Mouse (Mus musculus) embryo, embryonic 11 days (tissue): ENCODE results near the gene Lingo1.

Experiments
- DNase-seq: peaks from one replicate; pipeline ENCODE4 v3.0.0-alpha.2; 2015

The Lingo1 gene

DNA sequence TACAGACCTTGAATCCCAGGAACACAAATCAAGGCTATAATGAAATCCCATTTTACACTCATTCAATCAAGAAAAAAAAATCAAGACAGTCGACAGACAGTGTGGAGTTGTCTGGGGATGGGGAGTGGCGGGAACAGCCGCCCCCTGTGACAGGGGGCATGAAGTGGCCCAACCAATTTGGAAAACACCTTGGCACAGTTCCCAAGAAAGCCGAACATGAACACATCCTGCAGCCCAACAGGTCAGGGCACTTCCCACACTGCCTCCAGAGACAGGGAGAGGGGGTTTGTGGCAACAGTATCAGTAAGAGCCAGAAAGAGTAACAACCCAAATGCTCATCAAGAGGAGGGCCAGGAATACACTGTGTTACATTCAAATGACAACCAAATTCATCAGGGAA, 165.3 kb downstream of the Lingo1 start:
- no peak for DNase-seq

DNA sequence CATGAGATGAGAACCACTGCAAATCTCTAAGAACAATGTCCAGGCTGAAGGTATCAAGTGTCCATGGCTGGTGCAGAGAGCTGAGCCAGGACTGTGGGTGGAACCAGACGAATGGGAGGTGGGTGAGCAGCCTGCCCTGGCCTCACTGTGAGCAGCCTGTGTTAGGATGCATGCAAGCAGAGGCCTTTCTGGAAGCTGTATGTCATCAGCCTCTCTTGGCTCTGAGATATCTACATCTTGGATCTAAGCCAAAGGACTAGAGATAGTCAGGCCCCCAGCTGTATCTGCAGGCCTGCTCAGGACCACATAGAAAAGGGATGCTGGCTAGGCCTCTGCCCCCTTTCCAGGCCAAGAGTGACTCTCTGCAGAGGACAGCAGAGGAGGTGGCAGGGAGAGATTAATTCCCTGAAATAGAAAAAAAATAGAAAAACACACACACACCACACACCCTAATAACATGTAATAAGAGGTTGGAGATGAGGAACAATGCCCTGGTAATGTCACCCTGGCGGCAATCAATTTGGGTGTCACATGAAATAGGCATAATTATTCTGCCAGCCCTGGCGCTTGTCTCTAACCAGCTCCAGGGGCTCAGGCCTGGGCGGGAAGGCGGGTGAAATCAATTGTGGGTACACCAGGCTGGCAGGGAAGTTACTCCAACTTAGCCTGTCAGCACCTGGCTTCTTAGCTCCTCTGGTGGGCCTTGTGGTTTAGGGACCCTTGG, 166.4 kb downstream of the Lingo1 start:
- DNase-seq: no peak

DNA sequence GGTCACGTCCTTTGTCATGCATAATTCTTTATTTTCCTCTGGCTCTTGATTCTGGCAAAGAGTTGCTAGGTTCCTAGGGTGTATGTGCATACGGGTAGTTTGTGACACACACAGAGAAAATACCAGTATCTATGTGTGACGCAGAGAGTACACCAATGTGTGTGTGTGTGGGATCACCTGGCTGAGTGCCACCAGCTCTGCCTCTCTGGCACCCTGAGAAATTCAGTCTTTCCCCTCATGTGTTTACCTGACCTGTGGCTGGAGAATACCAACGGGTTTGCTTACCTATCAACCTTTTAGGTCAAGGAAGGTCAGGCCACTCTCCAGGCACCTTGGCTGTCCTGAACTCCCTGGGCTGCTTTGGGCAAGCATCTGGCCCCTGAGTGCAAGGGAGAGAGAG, 169.0 kb downstream of the Lingo1 start:
- DNase-seq: no peak

DNA sequence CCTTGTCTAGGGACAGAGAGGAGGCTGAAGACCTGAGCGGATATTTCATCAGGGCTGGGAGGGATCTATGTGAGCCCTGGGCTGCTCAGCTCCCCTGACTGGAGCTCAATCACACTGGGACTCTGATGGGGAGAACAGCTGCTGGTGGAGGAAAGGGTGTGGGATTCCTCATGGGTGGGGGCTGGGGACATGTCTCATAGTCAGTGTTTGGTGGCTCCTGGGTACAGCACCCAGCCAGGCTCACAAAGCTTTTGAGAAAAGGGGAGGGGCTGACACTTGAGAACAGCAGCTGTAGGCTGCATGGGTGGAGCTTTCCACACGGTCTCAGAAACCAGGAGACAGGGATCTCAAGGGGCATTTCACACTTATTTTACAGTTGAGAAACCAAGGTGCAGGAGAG, 171.3 kb downstream of the Lingo1 start:
- DNase-seq: peak; percentile 43

DNA sequence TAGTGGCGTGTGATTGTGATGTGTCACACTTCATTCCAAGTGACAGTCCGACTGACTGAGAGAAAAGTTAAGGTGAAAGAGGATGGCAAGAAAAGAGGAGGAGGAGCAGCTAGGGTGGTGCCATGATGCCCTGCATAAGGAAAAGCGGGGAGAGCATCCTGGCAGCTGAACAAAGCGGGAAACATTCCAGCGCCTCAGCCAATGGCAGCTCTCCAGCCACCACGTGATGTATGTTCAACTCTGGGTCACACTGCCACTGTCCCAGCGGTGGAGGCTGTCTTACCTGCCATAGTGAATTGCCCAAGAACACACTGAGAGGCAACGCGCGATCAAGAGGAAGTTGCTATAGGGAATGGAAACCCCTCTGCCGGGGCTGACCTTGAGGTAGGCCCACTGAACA, 172.9 kb downstream of the Lingo1 start:
- no peak for DNase-seq

DNA sequence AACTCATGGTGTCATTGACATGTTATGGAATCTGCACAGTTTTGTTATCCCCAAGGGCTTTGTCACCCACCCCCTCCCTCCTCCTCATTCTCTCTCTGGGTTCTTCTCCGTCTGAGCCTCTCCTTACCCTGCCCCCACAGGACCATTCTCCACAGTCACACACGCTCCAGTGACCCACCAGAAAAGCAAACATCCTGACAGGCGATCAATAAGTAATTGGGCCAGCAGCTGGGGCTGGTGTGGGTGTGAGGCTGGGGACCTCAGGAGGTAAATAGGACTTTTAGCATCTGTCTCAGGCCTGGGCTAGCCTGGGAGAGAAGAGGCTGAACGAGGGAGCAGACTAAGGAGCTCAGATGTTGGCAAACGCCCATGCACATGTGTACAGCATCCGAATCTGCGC, 173.5 kb downstream of the Lingo1 start:
- DNase-seq: no peak

DNA sequence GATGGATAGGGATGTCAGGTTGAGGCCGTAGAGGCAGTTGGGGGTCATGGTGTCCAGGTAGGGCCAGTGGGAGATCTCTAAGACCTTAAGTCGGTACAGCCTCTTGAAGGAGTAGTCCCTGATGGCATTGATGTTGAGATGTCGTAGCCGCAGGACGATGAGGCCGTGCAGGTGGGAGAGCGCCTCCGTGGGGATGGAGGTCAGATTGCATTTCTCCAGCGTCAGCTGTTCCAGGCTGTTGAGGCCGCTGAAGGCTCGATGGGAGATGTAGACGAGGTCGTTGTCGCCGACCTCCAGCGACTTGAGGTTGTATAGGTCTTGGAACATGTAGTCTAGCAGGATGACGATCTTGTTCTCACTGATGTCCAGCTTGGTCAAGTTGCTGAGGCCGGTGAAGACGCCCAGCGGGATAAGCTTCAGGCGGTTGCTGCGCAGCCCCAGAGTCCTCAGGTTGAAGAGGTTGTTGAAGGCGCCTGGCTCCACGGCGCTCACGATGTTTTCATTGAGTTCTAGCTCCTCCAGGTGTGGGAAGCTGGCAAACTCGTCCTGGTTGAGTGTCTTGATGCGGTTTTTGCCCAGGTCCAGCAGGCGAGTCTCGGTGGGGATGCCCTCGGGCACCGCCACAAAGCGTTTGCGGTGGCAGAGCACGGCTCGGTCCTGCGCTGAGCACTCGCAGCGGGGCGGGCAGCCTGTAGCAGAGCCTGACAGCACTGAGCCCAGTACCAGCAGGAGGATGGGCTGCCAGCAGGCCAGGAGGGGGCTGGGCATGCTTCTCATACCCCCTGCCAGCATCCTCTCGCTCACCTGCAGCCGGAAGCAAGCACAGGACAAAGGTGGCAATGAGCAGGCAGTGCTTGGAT, 175.5 kb downstream of the Lingo1 start:
- DNase-seq: no peak

DNA sequence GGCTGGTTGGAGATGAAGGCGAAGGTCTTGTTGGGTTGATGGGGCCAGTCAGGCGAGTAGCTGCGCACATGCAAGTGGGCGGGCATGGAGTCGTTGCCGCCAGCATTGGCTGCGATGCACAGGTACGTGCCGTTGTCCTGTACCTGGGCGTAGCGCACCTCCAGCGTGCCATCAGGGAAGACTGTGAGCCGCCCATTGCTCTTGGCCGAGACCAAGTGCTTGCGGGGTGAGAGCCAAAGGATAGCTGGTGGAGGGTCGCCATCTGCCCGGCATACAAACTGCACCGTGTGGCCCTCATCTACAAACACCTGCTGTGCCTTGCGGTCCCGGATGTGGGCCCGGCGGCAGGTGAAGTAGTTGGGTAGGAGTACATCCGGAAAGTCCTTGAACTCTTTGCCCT, 176.6 kb downstream of the Lingo1 start:
- no peak for DNase-seq

DNA sequence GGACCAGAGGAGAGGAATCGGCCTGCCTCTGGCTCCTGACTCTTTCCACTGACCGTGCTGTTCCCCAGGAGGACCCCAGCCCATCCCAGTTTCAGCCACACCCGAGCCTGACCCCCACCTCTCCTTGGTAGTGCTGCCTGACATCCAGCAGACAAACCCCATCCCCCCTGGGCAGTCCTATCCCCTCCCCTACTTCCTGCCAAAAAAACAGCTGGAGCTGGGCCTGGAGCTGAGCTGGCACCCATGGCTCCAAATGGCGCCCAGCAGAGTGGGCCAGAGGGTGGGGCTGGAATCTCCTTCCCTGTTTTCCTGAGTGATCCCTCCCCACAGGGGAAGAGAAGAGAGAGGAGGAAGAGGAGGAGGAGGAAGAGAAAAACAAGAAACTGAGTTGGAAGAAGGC, 177.6 kb downstream of the Lingo1 start:
- DNase-seq: no peak

DNA sequence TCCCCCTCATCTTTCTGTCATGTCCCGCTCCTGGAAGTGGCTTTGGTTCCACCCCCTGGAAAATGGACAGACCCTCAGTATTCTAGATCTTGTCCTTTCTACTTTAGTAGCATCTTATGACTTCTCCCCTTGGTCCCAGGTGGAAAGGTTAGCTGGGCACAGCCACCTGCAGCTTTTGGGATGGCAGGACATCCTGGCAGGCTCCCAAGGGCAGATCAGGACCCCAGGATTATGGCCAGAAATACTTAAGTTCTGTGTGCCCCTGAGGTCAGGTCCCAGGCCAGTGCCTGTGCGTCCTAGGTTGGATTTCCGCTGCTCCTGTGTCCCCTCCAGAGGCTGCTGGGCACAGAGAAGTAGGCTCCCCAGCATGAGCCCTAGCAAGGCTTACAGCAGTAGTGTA, 180.2 kb downstream of the Lingo1 start:
- no peak for DNase-seq

DNA sequence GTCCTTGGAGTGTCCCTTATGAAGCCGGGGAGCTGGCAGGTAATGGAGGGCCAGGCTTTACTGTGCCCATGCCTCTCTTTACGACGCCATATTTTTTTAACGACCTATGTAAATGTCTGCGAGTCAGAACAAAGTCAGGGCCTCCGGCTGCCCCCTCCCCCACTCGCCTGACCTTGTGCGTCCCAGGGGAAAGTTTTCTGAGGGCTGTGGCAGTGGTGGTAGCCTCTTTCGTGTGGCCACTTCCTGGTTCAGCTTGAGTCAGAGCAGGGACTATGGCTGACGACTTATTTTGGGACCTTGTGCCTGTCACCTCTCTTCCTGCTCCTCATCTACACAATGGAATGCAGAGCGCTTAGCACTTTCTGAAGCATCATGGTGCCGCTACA, 183.5 kb downstream of the Lingo1 start:
- no peak for DNase-seq

DNA sequence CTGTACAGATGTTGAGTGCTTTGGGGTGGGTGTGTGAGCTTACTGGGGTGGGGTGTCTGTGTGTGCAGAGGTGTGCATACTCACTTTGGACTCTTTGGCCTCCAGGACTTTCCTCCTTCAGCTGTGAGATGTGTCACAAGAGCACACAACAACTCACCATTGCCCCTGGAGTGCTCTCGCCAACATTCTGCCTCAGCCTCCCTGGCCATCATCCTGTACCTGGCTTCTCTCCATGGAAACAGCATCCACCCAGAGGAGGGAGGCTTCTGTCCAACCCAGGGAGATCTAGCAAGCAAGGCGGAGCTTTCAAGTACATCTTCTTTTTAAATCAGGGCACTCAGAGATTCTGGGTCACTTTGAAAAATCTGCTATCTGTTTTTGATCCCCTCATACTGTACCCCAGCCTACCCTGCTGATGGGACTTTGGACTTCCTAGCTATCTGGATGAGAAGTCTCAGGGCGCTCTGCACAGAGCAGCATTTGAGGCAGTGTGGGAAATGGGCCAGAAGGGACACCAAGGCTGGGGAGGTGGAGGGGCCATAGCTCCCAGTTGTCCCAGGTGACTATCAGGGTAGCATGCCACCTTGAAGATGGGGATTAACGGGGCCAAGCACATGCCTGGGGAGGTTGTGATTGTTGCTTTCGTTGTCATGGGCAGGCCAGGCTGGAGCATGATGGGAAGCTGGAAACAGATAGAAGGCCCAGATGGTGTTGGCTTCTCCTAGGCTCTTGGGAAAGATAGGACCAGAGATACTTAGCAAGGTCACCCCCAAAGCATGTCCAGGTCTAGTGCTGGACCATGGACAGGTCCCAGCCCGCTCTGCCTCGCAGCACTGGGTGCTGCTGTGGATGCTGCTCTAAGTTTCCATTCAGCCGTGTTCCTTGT, 184.1 kb downstream of the Lingo1 start:
- no peak for DNase-seq

DNA sequence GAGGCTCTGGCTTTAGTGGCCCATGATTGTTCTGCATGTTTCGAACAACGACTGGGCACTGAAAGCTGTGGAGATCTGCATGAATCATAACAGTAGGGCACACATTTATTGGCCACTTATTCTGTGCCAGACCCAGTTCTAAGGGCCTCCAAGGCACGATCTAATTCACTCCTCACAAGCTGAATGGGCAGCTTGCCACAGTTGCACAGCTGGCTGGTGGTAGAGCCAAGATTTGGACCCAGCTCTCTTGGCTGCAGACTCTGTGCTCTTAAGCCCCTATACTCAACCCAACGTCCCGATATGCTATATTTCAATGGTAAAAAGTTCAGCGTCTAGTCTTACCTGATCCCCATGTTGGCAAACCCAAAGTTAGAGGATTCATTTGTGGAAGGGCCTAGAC, 185.3 kb downstream of the Lingo1 start:
- no peak for DNase-seq

DNA sequence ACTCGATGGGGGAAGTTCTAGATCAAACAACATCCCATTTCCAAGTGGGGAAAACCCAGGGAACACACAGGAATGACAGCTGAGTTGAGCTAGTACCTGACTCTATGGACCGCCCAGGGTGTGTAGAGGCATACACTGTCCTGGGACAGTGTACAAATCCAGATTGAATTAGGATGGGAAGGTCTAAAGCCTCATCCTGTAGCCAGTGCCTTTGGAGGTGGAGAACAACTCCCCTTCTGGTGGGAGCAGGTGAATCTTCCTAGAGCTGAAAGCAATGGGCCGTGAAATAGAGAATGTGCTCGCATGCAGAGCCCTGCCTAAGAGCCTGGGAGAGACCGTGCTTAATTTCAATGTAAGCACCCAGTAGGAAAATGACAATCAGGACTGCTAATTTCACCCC, 185.8 kb downstream of the Lingo1 start:
- no peak for DNase-seq

DNA sequence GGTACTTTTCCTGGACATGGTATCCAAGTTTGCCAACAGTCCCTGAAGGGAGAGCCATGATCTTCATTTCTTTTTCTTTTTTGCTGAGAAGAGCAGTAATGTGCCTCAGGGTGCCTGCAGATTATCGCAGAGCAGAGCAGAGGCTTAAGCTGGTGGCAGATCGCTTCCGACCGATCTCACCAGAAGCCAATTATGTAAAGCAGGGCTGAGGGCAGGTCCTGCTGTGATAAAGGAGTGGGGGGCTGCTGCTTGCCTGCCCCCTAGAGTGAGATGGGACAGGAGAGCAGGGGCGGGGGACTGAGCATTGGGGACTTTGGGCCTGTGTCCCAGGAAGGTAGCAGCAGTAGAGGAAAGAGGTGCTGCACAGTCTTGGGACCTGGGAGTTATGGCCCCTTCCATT, 186.8 kb downstream of the Lingo1 start:
- DNase-seq: no peak

DNA sequence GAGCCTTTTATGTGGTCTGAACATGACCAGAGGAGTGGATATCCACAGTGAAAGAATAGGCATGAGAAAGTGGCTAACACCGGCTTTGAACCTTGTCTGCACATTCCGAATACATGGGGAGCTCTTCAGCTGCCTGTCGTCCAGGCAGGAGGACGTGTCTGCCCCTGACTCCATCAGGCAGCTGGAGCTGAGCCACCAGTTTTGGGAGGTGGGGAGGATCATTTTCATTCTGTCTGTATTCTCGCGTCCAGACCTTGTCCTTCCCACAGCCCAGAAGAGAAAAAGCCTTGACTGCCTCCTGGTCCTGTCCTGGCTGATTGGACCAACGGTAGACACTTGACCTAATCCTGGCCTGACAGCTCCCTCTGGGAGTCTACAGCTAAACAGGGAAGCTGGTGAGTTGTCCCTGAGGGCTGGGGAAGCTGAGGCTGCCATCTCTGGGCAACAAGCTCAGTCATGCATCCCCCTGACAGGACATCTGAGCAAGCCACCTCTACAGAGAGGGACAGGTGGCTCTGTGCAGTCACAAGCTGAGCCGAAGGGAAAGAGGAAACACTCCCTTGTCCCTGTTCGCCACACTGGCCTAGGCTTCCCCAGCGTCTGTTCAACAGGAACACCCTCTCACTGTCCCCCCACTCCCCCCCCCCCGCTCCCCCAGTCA, 187.4 kb downstream of the Lingo1 start:
- no peak for DNase-seq

DNA sequence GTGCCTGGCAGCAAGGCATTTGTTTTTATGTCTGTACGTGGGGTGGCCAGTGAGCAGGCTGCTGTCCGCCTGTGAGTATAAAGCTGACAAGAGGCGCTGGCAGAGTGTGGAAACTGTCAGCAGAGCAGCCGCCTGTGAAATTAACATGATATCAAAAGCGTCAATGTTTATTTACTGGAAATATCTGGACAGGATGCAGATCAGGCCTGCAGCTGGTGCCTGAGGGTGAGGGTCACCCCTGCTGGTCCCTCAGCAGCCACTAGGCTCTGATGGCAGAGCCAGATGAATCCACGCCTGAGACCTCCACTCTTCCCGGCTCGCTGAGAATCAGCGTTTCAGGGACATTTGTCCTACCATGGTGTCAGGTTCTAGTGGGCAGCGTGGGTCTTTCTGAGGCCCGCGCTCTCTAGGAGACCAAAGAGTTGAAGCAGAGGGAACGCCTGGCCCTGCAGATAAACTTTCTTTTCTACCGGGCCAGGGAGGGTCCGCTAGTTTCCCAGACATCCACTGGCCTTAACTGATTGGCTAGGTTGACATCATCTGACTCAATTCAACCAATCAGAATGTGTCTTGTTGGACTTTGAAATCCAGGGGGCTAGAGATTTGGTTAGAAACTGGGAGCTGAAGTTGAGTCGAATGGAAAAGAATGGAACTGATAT, 190.1 kb downstream of the Lingo1 start:
- no peak for DNase-seq

DNA sequence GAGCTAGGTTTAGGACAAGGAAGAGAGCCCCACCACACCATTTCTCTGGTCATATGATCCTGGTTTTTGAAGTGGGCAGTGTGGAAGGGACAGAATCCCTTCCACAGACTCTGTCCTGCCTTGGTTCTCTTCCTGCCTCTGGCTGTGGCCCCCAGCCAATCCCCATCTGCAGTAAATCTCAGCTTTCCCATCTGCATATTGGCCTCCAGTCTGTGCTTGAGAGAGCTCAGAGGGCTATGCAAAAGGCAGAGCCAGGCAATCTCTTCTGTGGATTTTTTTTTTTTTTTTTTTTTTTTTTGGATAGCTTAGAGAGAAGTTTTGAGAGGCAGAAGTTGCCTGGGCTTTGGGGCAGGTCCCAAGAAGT, 190.8 kb downstream of the Lingo1 start:
- no peak for DNase-seq

DNA sequence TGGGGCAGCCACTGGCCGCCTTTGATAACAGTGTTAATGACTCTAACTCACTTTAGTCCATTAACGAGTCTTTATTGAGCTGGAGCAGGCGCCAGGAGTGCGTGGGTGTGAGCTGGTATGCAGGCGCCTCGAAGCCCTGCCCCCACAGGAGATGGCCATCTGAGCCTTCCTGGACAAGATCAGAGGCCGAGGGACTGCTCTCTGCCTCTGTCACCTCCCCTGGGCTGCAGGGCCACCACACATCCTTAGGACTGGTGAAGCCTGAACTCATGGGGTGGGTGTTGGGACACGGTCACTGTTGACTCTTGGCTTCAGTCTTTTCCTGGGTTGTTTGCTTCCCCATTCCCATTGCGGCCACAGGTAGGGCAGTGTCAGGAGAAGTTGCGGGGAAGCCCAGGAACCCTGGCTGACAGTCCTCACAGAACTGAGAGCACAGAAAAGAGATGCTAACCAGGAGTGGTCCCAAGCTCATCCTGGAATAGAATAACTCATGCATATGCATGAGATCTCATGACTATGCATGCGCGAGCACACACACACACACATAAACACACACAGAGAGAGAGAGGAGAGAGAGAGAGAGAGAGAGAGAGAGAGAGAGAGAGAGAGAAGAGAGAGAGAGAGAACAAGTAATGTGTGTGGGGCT, 191.3 kb downstream of the Lingo1 start:
- DNase-seq: no peak

DNA sequence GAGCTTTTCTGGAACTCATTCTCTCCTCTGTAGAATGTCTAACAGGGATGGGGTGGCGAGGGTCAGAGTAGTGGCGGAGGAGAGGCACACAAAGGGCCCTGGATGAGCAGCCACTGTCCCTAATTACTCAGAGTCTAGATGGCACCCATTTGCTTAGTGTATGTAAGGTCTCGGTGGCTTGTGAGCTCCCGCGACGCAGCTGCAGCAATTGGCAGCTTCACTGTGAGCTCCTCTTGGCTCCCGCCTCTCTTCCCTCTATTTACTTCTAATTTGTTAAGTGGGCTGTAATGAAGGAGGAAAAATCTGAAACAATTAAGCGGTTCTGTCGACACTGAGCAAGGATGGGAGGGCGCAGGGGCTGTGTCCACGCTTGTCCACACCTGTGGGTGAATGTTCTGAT, 195.6 kb downstream of the Lingo1 start:
- no peak for DNase-seq

DNA sequence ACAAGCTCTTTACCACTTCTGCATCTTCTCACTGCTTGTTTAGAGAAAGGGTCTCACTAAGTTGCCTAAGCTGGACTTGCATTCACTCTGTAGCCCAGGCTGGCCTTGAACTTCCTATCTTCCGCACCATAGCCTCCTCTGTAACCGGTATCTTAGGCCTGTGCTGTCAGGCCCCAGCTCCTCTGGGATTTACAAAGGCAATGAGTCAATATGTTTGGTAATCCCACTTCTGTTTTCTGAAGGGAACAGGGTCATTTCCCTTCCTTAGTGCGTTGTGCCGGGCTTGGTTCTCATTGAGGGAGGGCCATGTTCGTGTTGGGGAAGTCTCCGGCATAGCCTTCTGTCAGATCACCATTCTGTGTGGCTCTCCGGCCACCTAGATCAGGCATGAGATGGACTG, 203.6 kb downstream of the Lingo1 start:
- no peak for DNase-seq
